Mouse (Mus musculus) lung, adult 2 months (tissue): ENCODE measurements around the gene 1700008O03Rik.

Source experiments
- CTCF ChIP-seq: fragments of 200-500 bp; IDR thresholded peaks from 2 replicates; pipeline ENCODE4 v1.5.1; 2011; ENCODE audit warnings: mild to moderate bottlenecking, low read length, control low read depth; ENCODE audit not compliant: insufficient read depth
- POLR2A ChIP-seq: fragments of 200-500 bp; IDR thresholded peaks from 2 replicates; pipeline ENCODE4 v1.6.1; 2011; ENCODE audit warnings: low read depth, mild to moderate bottlenecking, control low read depth, low read length, borderline replicate concordance; ENCODE audit errors: extremely low read depth

- TF ChIP-seq CTCF = no peak
- no peak for TF ChIP-seq POLR2A
Measured at GRCm38 (mm10) chr7:44372678-44373077, 12.9 kb downstream of the 1700008O03Rik start.
